Mouse (Mus musculus) activated CD4-positive, CD25-positive, alpha-beta regulatory T cell, adult 4 months (primary cell): ENCODE data around the gene Fam129a. TPM values are rescaled to one million over a fixed set of nuclear protein-coding genes. Genes with fewer than 3 reads are reported as not detected.

Source experiments
- ATAC-seq: one replicate; pipeline ENCODE4 v1.8.0; 2017
- polyA plus RNA-seq, 2 experiments: library from polyadenylated mRNA; unstranded; fragments of 100-300 nt; shearing (Covaris generic); gene quantifications; one replicate each; pipeline ENCODE4 v1.2.1; 2017

The Fam129a gene
- polyA plus RNA-seq, 2 experiments from 2014 or later = 47.7 to 72.5 TPM

DNA sequence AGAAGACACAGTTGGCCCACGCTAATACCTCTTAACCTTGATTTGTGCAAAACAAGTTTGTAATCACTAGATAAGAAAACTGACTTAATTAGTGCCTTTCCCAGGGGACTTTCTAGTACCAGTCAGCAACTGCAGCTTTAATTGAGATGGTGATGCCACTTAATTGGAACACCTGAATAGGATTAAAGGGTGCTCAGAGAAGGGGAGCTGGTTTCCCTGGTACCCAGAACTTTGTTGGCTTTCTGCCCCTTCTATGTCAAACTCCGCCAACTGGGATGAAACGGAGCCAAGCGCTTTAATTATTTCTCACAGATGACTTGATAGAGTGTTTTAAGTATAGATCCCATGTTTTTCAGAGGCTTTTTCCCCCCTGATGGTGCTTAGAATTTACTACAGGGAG is 55.6 kb downstream of the Fam129a start:
- no peak for ATAC-seq

DNA sequence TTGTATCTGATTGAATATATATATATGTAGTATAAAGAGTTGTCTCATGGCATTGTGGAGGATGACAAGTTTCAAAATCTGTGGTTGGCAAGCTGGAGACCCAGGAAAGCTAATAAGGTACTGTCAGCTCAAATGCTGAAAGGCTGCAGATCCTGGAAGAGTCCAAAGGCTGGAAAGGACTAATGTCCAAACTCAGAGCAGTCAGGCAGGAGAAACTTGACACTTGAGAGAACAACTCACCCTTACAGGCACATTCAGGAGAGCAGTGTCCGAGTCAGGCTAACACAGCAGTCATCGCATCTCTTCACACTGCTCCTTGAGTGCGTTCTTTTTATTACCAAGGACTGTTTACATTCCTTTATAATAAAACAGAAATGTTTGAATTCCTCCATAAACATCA is 56.2 kb downstream of the Fam129a start:
- ATAC-seq = no peak

DNA sequence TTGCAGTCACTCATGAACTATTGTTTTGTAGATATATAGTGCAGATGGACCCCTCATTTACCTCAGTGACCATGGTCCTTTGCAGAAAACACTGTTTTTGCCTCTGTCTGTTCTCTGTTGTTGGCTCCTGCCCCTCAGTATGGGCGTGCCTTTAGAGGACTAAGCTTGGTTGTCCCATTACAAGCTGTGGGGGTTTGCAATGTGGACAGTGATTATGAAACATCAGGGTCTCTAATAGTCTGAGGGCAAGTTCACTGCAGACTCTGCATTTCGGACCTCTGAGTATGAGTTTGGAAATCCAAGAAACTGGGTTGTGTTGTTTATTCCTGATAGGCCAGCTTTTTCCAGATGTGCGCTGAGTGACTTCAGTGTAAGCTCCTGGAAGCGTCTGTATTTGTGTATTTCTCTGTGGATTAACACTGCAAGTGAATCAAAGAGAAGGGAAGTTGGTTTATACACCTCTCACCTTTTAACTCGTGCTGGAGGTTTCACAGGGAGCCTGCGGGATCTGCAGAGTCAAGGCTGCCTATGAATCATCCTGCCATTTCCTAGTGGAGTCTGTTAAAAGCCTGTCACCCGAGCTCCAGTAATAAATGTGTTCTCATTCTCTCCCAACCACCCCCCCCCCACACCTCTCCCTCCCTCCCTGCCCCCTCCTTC is 58.7 kb downstream of the Fam129a start:
- ATAC-seq = no peak

DNA sequence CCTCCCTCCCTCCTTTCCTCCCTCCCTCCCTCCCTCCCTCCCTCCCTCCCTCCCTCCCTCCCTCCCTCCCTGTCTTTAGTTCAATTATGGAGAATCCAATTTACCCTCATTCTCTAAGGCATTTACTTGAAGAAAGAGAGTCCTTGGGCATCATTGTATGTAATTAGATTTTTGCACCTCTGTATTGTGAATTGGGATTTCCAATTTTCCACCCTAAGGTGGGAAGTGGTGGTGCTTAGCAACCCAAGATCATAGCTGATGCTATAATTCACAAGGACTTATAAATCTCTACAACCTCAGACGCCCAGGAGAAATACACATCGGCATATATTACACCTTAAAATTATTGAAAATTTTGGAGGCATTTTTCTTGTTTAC is 59.3 kb downstream of the Fam129a start:
- ATAC-seq = no peak

DNA sequence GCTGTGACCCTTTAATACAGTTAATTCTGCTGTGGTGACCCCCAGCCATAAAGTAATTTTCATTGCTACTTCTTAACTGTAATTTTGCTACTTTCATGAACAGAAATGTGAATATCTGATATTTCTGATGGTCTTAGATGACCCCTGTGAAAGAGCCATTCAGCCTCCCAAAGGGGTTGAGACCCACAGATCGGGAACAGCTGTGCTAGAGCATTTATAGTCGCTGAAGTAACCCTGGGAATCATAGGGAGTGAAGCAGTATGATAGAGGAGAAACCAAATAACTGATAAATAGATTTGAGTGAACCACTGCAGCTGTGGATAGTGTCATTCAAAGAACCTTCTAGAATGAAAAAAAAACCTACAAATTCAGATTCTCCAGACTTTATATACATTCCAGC is 60.1 kb downstream of the Fam129a start:
- no peak for ATAC-seq

DNA sequence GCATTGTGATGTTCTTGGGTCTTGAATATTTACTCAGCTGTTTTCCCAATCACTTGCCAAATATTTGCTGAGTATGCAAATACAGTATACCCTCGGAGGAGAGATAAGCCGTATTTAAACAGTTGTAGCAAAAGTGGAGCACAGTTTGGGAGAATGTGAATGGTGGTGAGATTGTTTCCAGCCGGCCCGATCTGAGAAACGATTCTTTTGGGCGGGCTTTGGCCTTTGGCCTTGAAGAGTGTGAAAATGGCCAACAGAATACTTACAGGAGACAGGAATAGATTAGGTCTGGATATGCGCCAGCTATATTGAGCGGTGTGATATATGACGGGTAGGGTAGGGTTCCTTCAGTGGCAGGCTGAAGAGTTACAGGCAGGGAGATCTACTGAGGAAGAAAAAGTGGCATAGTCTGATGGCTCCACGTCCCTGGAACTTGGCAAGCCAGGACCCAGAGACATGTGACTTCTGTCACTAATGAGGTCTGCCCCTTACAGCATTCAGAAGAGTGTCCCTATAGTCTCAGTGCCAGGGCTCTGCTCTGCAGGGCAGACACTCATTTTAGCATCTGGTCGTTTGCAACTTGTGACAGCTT is 60.8 kb downstream of the Fam129a start:
- no peak for ATAC-seq

DNA sequence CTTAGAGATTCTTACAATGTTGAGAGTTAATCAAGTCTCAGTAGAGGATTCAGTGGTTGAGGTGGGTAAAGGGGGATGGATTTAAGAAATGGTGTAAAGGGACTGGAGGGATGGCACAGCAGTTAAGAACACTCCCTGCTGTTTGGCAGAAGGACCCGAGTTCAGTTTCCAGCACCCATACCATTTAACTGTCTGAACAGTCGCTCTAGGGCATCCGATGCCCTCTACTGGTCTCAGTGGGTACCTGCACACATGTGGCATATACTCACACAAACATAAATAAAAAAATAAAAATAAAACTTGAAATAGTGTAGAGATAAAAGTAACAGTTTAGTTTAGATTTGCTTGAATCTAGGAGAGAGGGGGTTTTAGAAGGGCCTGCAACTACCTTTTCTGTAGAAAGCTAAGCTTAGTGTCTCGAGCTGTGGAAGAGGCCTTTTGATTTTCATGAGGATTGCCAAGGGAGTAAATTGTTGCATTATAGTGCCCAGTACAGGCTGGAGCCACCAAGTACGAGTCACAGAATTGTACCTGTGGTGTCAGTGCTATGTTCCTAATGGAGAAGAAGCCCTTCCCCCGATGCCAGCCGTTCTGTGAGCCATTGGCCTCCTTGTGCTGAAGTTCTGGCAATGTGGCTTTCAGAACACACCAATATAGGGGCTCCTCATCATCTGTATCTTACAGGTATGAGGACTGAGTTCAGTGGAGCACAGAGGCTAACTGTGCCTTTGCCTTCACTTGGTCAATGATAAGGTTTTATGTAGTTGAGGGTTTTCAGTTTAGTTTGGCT is 61.8 kb downstream of the Fam129a start:
- ATAC-seq = no peak

DNA sequence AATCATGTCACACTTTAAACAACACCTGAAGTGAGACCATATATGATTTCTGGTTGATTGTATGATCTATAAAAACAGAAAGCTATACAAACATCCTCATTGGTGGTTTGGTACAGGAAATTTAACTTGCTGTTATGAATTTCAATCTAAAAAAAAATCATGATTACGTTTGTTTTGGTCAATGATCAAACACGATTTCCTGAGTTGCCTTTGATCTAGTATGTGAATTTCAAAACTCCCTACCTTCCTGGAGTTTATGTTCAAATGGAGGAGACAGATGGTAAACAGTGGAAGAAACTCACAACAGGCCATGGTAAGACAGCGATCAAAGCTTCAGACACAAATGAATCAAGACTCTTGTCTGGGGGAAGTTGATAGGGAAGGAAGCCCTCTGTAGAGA is 65.7 kb downstream of the Fam129a start:
- peak; percentile 61 for ATAC-seq

DNA sequence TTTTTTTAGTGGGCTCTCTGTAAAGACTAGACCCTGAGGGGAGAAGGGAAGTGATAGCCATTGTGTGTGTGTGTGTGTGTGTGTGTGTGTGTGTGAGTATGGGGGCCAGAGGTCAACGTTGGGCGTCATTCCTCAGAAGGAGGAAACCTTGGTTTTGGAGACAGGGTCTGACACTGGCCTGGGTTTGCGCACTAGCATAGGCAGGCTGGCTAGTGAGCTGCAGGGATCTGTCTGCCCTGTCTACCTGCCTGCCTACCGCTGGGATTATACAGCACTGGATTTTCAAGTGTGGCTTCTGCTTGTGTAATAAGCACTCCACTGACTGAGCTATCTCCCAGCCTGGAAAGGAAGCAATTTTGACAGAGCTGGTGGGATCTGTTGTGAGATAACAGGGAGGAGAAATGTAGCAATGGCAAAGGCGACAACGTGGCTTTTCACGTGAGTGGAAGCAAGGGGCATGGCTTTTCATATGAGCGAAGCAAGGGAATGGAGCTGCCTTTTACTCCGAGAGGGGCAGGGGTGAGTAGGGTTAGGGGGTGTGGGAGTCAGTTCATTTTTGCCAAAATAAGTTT is 66.5 kb downstream of the Fam129a start:
- ATAC-seq = no peak

DNA sequence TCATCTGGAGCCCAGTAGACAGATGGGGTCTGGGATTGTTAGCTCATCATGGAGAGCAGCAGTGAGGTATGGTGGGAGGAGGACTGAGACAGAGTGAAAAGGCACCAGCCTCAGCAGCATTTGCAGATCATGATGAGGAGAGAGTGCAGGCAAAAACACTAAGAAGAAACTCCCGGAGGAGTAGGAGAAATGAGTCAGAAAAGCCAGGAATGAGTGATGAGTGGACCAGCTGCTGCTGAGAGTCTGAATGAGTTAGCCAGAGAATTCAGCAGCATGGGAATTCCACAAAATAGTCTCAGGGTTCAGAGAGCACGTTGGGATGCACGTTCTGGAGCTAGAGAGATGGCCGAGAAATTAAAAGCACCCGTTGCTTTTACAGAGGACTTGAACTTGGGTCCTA is 67.4 kb downstream of the Fam129a start:
- no peak for ATAC-seq

DNA sequence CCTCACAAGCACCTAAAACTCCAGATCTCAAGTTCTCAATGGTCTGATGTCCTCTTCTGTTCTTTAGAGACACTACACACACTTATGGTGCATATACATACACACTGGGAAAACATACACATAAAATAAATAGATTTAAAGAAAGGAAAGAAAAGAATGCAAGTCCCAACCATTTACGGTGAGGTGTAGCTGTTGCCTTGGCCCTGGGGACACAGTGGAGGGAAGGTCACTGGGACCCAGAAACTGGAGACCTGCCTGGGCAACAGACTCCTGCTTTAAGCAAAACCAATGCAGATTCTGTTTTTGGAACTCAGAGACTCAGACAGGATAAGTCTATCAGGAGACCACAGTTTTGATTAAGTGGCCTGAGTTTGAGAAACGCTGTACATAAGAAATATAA is 67.8 kb downstream of the Fam129a start:
- ATAC-seq = no peak

DNA sequence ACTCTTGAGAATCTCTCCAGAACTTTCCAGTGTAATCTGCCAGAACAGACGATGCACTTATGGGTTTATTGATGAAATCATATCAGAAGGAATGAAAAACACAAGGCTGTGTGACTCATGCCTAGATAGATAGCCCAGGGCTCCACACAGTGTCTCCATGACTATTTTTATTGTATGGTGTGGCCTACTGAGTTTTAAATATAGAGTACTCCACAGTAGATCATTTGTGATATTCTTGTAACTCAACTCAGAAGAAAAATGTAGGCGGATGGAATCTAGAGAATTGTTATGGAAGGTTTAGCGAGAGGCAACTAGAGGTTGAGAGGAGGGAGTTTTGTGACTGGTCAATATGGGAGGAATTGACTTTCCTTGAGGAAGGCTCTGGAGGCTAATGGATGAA is 75.4 kb downstream of the Fam129a start:
- ATAC-seq = no peak

DNA sequence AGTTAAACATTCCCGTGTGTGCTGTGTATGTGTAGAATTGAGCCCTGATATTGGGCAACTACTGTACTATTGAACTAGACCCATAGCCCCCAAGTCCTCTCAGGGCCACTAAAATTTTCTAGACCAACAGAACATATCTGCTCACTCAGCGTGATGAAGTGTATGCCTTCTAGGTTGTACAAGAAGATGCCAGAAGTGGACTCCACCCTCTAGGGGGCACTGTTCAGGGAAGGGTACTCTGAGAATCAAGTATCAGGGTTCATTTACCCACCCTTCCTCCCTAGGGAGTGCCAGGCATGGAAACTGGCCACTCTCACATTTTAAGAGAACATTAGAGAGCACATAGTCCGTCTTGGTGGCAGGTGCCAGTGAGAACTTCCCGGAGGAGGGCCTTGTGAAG is 77.1 kb downstream of the Fam129a start:
- no peak for ATAC-seq

DNA sequence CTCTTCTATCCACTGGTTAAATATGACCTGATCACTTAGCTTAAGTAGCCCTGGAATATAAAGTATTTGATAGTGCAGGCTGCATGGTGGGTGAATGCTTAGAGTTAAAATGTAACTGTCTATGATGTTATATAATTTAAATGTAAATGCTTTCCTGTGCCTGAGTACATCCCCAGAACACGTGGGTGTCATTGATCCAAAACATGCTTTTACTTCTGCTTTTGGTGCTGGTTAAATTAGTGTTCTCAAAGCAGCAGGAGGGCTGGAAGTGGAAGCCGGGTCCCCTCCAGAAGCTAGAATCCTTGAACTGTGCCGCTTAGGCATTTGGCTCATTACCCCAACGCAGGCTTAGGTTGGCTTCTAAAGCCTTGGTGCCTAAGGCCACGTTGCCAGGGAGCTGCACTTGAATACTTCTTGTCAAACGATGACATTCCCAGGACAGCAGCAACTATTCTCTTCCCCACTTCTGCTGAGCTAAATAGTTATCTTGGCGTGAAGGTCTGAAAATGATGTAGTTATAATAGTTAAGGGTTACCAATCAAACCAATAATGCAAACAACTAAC is 86.1 kb downstream of the Fam129a start:
- ATAC-seq = no peak

DNA sequence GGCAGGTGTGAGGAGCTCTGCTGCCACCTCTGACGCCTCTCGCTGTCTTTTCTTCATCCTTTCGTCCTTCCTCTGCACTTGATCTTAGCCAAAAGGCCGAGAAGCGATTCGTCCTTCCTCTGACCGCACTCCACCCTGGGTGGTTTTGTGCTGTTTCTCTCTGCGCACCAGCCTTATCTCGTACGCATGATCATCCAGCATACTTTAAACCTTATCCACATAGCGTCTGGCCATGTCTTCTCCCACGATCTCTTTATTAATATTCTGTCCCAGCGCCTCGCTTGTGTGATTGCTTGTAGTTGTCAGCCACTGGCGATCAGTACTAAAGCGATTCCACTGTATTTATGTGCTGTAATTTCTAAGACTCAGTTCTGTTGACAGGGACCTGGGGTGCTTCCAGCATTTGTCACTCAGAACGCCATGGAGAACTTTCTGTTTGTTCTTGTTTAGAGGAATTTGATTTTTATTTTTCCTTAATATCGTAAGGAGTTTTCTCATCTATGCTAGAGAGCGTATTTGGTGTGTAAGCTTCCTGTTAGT is 87.4 kb downstream of the Fam129a start:
- no peak for ATAC-seq

DNA sequence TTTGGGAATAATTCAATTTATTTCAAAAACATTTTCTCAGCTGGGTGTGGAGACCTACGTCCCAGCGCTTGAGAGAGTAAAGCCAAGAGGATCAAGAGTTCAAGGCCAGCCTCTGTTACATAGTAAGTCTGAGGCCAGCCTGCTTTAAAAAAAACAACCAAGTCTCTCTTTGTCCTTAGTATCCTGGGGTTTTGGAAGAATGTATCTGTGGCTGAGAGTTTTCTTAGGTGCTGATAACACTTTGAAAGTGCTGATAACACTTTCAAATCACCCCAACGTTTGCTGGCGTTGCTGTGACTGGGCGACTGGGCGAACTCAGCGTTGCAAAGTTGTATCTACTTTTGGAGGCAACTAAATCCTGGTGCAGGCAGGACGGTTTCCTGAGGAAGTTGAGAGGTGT is 88.7 kb downstream of the Fam129a start:
- no peak for ATAC-seq

DNA sequence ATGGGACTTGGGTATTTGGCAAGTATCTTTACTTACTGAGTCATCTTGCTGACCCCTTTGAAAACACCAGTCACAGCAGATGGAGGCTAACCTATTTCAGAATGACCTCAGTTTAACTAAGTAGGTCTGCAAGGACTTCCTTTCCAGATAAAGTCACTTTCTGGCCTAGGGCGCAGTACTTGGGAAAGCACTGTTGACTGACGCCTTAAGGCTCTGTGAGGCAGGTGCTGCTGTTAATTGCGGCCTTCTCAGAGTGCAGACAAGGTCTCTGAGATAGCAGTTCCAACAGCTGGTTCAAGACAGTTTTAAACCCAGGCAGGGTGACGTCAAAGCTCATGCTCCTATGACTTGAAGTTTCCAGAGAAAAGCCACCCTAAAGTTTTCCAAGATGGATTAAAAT is 89.3 kb downstream of the Fam129a start:
- no peak for ATAC-seq

DNA sequence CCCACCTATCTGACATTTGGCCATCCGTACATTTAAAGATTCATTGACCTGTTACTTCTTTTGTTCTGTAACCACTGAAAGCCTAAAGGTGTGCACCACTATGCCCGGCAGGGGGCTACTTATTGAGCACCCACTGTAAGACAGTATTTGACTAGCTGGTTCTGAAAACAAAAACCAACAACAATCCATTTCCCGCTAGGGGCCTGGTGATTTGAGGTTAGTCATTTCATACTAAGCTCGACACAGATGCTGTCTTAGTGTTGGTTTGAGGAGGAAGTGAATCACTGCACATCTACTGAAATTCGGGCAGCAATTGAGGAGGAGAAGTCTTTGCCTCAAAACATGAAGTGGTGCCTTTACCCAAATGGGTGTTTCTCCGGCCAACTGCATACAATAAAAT is 89.9 kb downstream of the Fam129a start:
- peak; percentile 48 for ATAC-seq

DNA sequence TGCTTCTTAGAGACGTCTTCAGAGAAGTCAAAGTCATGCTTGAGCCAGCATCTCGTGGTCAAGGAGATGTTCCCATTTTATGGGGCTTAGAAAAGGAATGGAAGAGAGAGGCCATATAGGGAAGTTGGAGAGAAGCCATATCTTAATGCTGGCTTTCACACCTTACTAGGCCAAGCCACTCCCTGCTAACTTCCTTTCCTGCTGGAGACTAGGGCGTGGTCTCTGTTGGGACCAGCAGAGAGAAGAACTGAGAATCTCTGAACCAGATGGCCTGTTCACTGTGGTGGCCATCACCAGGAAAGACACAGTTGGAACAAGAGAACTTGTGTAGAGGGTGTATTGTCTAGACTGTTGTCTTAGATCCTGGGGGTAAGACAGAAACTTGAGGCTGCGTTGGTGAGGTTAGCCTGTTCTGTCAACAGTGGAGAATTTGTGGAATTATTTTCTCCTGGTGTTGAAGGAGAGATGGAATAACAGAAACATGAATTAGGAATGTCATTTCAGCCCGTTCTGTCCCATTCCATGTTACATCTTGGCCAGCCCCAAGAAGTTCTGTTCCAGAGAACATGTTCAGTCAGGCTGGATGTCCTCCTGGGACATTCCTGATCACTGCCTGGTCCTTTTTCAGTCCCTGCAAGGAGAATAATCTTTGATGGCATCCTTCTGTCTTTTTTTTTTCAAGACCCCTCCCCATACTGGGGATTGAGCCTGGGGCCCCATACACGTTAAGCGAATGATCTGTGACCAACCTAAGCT is 90.9 kb downstream of the Fam129a start:
- ATAC-seq = no peak

DNA sequence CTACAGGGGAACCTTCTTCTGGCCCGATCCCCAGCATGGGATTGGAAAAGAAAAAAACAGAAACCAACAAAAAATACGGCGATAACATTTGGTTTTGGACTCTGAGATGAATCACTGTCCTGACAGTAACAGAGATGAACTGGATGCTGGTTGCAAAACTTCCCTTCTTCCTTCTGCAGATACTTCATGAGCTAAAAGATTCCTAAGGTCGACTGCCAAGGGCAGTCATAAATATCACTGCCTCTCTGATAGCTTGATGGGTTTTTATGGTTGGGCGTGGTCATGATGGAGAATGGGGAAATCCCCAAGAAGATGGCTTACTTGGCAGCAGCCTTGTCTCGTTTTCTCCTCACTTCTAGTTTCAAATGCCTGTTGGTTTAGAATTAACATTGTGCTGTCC is 92.0 kb downstream of the Fam129a start:
- peak; percentile 78 for ATAC-seq

DNA sequence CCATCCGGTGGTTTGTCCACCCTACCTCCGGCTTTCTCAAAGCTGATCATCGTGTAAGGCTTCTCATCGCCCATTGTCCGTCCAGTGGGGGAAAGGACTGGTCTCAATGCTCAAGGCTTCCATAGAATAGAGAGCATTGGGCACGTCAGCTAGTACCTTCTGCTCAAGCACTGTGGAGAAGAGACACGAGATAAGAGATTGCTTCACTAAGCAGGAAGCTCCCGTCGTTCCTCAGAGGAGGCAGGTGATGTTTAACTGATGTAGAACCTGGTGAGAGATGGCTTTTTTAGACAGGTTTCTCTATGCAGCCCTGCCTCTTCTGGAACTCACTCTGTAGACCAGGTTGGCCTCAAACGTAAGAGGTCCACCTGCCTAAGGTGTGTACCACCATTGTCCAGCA is 93.4 kb downstream of the Fam129a start:
- no peak for ATAC-seq

DNA sequence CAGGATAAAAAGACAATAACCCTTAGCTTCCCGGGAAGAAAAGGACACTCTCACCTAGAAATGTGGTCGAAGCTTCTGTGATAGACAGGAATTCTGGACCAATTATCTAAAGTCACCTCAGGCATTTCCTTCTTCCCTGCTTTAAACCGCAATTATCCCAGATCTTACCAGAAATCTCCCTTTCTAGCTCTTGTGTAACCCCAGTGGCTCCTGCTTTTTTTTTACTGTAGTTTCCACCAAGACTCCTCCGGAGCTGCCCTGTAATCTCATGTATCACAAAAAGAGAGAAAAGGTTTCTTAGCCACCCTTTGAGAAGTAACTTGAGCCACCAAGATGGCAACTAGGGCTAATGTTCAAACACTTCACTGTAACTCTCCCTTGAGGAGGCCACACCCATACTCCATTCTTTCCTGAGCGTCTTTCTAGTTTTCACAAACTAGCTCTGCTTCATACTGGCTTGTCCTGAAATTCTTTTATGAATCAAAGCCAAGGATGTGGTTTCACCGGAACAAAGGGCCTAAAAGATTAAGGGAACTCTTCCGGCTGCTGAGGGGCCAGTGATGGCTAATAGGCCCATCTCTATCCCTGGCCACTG is 93.9 kb downstream of the Fam129a start:
- ATAC-seq = no peak
